Mouse (Mus musculus): ENCODE measurements around the gene Gtf3c2.

DNA sequence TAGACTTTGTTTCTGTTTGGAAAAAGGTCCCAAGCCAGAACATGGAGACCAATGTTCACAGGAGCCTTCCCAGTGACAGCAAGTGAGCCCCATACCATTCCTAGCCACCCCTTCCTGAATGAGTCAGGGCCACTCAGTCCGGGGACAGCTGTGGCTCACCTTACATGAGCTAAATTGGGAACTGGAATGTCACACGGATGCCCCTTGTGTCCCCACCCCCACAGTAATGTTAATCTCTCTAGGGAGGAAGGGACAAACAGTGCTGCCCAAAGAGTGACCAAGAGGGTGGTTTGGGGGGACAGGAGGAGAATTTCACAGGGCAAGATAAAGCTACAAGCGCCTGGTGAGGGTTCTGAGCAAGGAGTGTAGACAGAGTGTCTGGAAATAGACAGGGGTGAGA lies 63.6 kb downstream of the Gtf3c2 start, which contains the start of gene Trim54:
- TF ChIP-seq CTCF (IDR thresholded peaks at IDR 0.05; ENCODE audit: low read depth, low read length) (no peak), POLR2A (IDR thresholded peaks at IDR 0.05; ENCODE audit: borderline replicate concordance, low read depth, low read length) (no peak)

Measured in bone marrow macrophage, adult 2 months (primary cell).